Mouse (Mus musculus) midbrain, embryonic 12.5 days (tissue): ENCODE measurements at regions not wholly inside any gene's neighbourhood (a gene's known extent, or its start where the extent isn't known, plus 50 kb on each side); places are given as distances from the start of the nearest gene placed in this dataset.

Source experiments
- ATAC-seq: fragments of 200-750 bp; cut with Nextera tagmentation; 2 replicates; pipeline ENCODE4 v1.8.0; 2017; ENCODE audit warnings: low read depth, moderate TSS enrichment, moderate library complexity; ENCODE audit not compliant: low FRiP score
- H3K27ac ChIP-seq: fragments of 300-500 bp; sonication (generic); replicated peaks from 2 replicates; pipeline ENCODE4 v1.5.1; 2016; ENCODE audit warnings: mild to moderate bottlenecking
- H3K27me3 ChIP-seq: fragments of 300-500 bp; sonication (generic); 2 replicates; pipeline ENCODE4 v1.6.1; 2016; ENCODE audit warnings: mild to moderate bottlenecking
- H3K36me3 ChIP-seq: fragments of 300-500 bp; sonication (generic); 2 replicates; pipeline ENCODE4 v1.6.1; 2016
- H3K4me1 ChIP-seq: fragments of 300-500 bp; sonication (generic); 2 replicates; pipeline ENCODE4 v1.6.1; 2016
- H3K4me2 ChIP-seq: fragments of 300-500 bp; sonication (generic); replicated peaks from 2 replicates; pipeline ENCODE4 v1.6.1; 2016; ENCODE audit warnings: mild to moderate bottlenecking, moderate library complexity
- H3K4me3 ChIP-seq: fragments of 300-500 bp; sonication (generic); 2 replicates; pipeline ENCODE4 v1.5.1; 2016; ENCODE audit warnings: mild to moderate bottlenecking
- H3K9ac ChIP-seq: fragments of 300-500 bp; sonication (generic); replicated peaks from 2 replicates; pipeline ENCODE4 v1.6.1; 2016; ENCODE audit warnings: mild to moderate bottlenecking, moderate library complexity
- H3K9me3 ChIP-seq: fragments of 300-500 bp; sonication (generic); 2 replicates; pipeline ENCODE4 v1.6.1; 2016; ENCODE audit warnings: mild to moderate bottlenecking
- WGBS: fragments of 180-500 bp; shearing (Covaris S2); methylation state at CpG from one replicate; pipeline ENCODE4 v1.1.7; 2016; 5-methylcytosine and 5-hydroxymethylcytosine counted together

- Histone ChIP-seq H3K27me3 (no peaks in the 10 kb centered on the region), H3K27ac (no peak overlapping the region), H3K4me1 (peaks cover 10% of the 10 kb centered on the region), H3K9ac (no peak overlapping the region), H3K4me2 (no peak overlapping the region), H3K36me3 (no peaks in the 10 kb centered on the region), H3K4me3 (no peak overlapping the region), H3K9me3 (no peaks in the 10 kb centered on the region)
- ATAC-seq: no peak
- WGBS: 84% methylated on average over 2 of the region's 2 CpGs
Observed at GRCm38 (mm10) chr9:27453476-27453875, 56.9 kb downstream of the Spata19 start.

DNA sequence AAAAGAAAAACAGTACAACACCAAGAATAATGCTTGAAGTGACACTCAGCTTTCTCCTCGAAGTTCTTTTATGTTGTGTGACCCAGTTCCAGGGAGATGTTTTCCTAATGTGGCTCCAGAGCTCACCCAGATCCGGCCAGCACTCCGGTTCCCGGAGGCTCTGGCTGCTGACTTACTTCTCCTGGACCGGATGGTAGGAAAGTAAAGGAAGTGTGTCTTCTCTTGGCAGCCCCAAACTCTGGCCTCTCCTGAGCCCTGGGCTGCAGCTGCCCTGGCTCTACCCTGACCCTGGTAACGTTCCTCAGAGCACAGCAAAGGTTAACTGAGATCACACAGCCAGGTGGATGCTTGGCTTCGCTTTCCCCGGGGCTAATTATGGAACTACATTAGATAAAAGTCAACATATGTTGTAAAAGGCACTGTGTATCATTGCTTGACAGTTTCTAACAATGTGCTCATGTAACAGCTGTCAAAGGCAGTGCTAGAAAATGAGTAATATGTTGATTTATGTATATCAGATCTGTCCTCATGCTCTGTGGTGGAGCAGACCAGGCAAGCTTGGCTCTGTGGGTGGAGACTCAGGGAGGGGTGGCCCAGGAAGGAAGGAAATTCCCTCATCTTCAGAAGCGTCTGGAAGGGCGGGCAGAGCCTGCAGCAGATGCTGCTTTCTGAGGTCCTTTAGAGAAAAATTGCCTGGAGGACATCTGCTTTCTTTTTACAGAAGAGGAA, 57.5 kb downstream of the Spata19 start:
- ATAC-seq: no peak
- 74% methylated on average over 10 of the region's 10 CpGs for WGBS
- Histone ChIP-seq H3K4me2 (no peak overlapping the region), H3K9ac (no peak overlapping the region), H3K4me1 (peaks cover 10% of the 10 kb centered on the region), H3K36me3 (no peaks in the 10 kb centered on the region), H3K27ac (no peak overlapping the region), H3K27me3 (no peaks in the 10 kb centered on the region), H3K4me3 (no peak overlapping the region), H3K9me3 (no peaks in the 10 kb centered on the region)

DNA sequence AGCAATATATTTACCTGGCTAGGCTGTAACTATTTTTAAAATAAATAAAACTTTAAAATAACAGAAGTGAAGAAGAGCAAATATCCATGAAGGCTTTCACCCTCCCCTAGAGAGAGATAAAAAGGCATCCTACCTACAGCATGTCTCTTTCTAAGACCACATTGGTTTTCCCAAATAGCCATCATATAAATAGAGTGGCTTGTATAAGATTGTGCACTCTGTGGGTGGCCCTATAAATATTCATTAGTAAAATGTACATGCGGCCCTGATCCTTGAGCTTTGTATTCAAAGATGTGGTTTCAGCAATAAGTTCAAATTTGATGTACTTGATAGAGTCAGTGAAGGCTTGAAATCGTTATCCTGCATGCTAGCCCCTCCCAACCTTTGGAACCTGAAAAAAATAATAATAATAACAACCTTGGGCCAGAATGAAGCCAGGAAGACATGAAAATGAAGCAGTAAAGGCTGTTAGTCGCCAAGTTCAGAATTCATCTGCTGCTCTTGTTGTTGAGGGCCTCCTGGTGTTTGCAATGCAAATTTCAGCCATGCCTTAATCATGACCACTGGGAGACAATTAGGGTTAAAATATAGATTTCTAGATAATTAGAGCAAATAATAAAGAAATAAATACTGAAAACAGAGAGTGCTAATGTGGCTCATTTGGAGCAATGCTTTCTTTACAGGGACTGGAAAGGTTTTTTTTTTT, 61.9 kb downstream of the Spata19 start:
- Histone ChIP-seq H3K4me1 (peaks cover 3% of the 10 kb centered on the region), H3K9me3 (no peaks in the 10 kb centered on the region), H3K36me3 (no peaks in the 10 kb centered on the region), H3K27me3 (no peaks in the 10 kb centered on the region), H3K4me2 (no peak overlapping the region), H3K4me3 (no peak overlapping the region), H3K27ac (0 out of 2 replicates have a peak overlapping the region, but pooled peaks have one; percentile 27), H3K9ac (no peak overlapping the region)
- peak; percentile 69 for ATAC-seq
- WGBS: 23% methylated on average over 3 of the region's 3 CpGs

DNA sequence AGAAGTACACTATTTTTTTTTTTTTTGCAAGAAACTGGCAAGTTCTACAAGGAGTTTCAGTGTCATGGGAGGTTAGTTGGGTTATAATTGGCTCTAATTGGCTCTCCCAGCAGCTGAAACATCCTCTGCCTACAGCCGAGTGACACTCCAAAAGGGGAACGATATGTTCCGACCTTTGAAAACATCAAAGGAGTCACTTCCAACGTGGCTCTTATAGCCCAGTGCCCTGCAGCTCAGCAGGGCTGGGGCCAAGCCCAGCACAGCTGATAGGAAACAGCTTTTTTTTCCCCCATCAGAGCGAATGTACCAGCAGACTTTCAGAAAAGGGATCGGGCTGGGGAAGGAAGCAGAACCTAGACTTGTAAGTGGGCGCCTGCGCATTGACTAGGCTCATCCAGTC, 64.4 kb downstream of the Spata19 start:
- Histone ChIP-seq H3K36me3 (no peaks in the 10 kb centered on the region), H3K4me3 (no peak overlapping the region), H3K4me2 (no peak overlapping the region), H3K27ac (no peak overlapping the region), H3K9ac (no peak overlapping the region), H3K27me3 (no peaks in the 10 kb centered on the region), H3K4me1 (peaks cover 3% of the 10 kb centered on the region), H3K9me3 (no peaks in the 10 kb centered on the region)
- WGBS: 48% methylated on average over 8 of the region's 8 CpGs
- no peak for ATAC-seq

- Histone ChIP-seq H3K36me3 (no peaks in the 10 kb centered on the region), H3K4me3 (no peak overlapping the region), H3K4me2 (no peak overlapping the region), H3K4me1 (no peaks in the 10 kb centered on the region; the same call in 1 of the 2 replicates), H3K27me3 (no peaks in the 10 kb centered on the region), H3K9me3 (no peaks in the 10 kb centered on the region), H3K9ac (no peak overlapping the region), H3K27ac (no peak overlapping the region)
- WGBS: 94% methylated on average over 1 of the region's 1 CpGs
- ATAC-seq: no peak
Observed at GRCm38 (mm10) chr9:27464006-27464405, 67.4 kb downstream of the Spata19 start.

DNA sequence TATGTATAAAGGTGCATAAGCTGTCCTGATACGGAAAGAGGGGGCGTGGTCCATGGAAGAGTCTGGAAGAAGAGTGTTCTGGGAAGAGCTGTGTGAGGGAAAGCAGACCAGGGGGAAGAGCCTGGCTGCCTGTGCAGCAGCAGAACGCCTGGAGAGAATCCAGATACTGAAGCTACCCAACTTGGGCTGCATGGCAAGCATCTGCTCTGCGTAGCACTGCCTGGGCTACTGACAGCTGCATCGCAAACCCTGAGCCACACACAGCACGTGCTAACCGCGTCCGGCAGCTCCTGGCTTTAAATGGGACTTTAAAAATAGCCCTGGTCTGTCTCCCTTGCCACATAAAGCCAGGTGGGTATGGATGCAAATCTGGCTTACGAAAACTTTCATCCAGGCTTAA, 78.9 kb downstream of the Spata19 start:
- H3K4me2 ChIP-seq: no peak overlapping the region
- no peaks in the 10 kb centered on the region for H3K9me3 ChIP-seq
- WGBS: 88% methylated on average over 10 of the region's 10 CpGs
- H3K9ac ChIP-seq: no peak overlapping the region
- H3K27me3 ChIP-seq: no peaks in the 10 kb centered on the region
- no peak overlapping the region for H3K4me3 ChIP-seq
- ATAC-seq: no peak
- no peaks in the 10 kb centered on the region for H3K36me3 ChIP-seq
- no peak overlapping the region for H3K27ac ChIP-seq
- H3K4me1 ChIP-seq: no peaks in the 10 kb centered on the region

DNA sequence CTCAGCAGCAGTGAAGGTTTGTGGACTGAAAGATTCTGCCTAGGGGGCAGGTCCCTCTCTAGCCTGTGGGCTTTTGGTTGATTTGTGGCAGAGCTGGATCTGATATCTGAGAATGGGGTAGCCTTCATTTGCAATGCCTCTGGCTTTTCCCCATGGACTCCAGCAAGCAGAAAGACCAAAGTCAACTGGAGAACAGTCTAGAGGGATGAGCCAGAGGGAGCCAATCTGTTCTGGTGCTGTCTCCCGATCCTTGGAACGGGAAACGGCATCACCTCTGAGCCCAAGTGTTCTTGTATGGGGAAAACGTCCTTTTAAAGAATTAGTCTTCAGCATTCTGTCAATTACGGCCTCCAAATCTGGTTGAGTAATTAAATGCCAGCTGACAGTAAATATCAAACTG, 80.0 kb downstream of the Spata19 start:
- Histone ChIP-seq H3K4me1 (no peaks in the 10 kb centered on the region), H3K27ac (no peak overlapping the region; the same call in 1 of the 2 replicates), H3K4me3 (no peak overlapping the region), H3K9me3 (no peaks in the 10 kb centered on the region), H3K27me3 (no peaks in the 10 kb centered on the region), H3K9ac (no peak overlapping the region), H3K36me3 (no peaks in the 10 kb centered on the region), H3K4me2 (no peak overlapping the region)
- no peak for ATAC-seq
- 84% methylated on average over 5 of the region's 5 CpGs for WGBS

DNA sequence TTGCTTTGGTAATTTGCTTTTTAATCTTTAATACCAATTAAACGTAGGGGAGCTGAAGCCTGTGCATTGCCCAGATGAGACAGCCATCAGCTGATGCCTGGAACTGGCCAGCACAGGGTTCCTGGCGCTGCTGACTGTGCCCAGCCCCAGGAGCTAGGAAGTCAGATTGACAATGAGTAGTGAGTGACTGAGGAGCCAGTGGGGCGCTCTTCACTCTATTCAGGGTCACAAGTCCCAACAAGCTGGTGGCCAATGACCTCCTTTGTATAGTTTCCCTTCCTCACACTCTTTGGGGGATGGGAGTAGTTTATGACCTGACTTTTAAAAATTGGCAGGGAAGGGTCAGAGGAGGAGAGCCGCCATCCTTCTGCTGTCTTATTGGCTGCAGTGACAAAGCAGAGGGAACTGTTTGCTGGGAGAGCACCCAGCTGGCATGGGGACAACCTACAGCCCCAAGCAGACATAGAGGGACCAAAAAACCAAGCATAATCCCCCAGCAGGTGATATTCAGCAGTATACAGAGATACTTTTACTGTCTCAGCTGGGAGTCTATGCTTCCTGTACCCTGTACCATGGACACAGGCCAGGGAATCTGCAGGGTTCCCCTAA, 80.6 kb downstream of the Spata19 start:
- Histone ChIP-seq H3K27ac (no peak overlapping the region), H3K4me1 (no peaks in the 10 kb centered on the region), H3K36me3 (no peaks in the 10 kb centered on the region), H3K4me3 (no peak overlapping the region), H3K9me3 (no peaks in the 10 kb centered on the region), H3K9ac (no peak overlapping the region), H3K27me3 (no peaks in the 10 kb centered on the region), H3K4me2 (no peak overlapping the region)
- no peak for ATAC-seq
- 68% methylated on average over 4 of the region's 4 CpGs for WGBS

DNA sequence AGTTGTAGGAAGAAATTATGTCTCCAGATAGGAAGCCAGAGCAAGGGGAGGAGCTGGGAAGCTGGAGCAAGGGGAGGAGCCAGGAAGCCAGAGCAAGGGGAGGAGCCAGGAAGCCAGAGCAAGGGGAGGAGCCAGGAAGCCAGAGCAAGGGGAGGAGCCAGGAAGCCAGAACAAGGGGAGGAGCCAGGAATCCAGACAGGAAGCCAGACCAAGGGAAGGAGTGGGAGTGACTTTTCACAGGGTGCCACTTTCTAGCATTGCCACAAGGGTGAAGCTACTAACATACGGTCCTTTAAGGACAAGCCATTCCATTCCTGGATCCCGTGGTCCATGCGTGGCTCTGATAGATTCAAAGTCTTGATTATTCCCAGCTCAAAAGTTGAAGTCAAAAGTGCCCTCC, 81.7 kb downstream of the Spata19 start:
- Histone ChIP-seq H3K27me3 (no peaks in the 10 kb centered on the region), H3K9ac (no peak overlapping the region), H3K4me1 (no peaks in the 10 kb centered on the region), H3K4me3 (no peak overlapping the region), H3K27ac (no peak overlapping the region), H3K36me3 (no peaks in the 10 kb centered on the region), H3K4me2 (no peak overlapping the region), H3K9me3 (no peaks in the 10 kb centered on the region)
- 87% methylated on average over 3 of the region's 3 CpGs for WGBS
- no peak for ATAC-seq

- WGBS: 62% methylated on average over 6 of the region's 6 CpGs
- Histone ChIP-seq H3K27ac (no peak overlapping the region), H3K27me3 (no peaks in the 10 kb centered on the region), H3K4me1 (no peaks in the 10 kb centered on the region), H3K4me2 (no peak overlapping the region), H3K9me3 (no peaks in the 10 kb centered on the region), H3K4me3 (no peak overlapping the region), H3K36me3 (no peaks in the 10 kb centered on the region), H3K9ac (no peak overlapping the region)
- no peak for ATAC-seq
Observed at GRCm38 (mm10) chr9:27501816-27502215, 105.2 kb downstream of the Spata19 start.

GRCm38 (mm10) chr9:27509157-27509556, 112.6 kb downstream of the Spata19 start:
- H3K9ac ChIP-seq: no peak overlapping the region
- H3K4me2 ChIP-seq: no peak overlapping the region
- no peaks in the 10 kb centered on the region for H3K4me1 ChIP-seq
- no peaks in the 10 kb centered on the region for H3K9me3 ChIP-seq
- H3K27me3 ChIP-seq: no peaks in the 10 kb centered on the region
- no peak overlapping the region for H3K27ac ChIP-seq
- 85% methylated on average over 5 of the region's 5 CpGs for WGBS
- no peak overlapping the region for H3K4me3 ChIP-seq
- ATAC-seq: no peak
- no peaks in the 10 kb centered on the region for H3K36me3 ChIP-seq

DNA sequence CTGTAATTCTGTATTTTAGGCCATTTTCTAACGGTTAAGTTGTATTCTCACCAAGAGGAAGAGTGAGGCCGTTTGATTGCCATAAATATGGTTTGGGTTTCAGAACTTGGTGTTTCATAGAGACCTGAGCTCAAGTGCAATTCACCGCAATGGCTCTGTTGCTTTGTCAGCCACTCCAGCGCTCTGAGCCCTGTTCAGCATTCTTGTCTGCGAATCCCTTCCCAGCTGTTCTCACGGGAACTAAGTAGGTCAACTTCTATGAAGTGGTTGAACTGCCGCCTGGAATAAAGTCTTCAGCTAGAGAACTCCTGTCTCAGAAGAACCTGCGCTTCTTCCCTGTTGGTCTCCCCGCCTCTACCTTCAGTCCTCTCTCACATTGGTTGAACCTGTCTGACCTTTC, 113.1 kb downstream of the Spata19 start:
- 92% methylated on average over 9 of the region's 9 CpGs for WGBS
- Histone ChIP-seq H3K27me3 (no peaks in the 10 kb centered on the region), H3K4me3 (no peak overlapping the region), H3K9me3 (no peaks in the 10 kb centered on the region), H3K36me3 (no peaks in the 10 kb centered on the region), H3K4me2 (no peak overlapping the region), H3K9ac (no peak overlapping the region), H3K4me1 (no peaks in the 10 kb centered on the region), H3K27ac (no peak overlapping the region)
- no peak for ATAC-seq
